Mouse (Mus musculus) T-helper 2 cell (primary cell): ENCODE results near the gene Lrrc3c.

Experiments
- in situ Hi-C: fragments of 300-600 bp; cut with MboI, MseI; formaldehyde crosslinking; loops from one replicate; pipeline ENCODE4 v1.15.1; 2025; ENCODE audit warnings: high pct_unique_total_duplicates

Lrrc3c gene

GRCm38 (mm10) chr11:98597991-98598390, at the start of gene Lrrc3c:
Gene Lrrc3c, plus strand, starts transcription at chr11:98598291.
- in situ Hi-C loops, result no loop called here

GRCm38 (mm10) chr11:98549363-98549762, 48.7 kb upstream of the Lrrc3c start:
- in situ Hi-C loops, result no loop called here

DNA sequence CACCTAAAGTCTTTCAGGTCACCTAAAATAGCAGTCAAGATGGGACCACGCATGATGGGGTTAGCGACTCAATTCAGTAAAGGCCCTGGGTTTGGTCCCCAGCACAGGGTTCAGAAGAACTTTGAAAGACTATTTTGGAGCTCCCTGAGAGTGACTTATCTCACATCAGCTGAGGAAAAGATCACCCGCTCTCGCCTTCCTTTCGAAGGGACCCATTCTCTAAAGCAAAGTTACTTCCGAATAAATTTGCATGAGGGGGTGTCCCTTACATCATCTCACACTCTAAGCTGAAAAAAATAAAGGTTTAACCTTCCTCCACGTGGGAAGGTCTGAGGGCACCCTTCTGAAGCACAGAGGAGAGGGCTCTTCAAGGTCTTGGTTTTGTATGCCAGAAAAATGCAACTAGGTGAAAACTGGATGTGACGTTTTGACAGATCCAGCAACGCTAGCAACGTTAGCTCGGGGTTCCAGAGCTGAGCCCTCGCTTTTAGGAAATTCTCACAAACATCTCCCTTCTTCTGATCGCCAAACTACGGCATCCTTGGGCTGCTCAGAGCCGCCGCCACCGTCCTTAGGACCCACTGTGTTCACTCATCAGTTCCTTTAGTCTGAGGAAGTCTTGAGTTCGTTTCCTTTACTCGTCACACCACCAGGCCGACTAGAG, 47.6 kb upstream of the Lrrc3c start:
- in situ Hi-C loops, result loop anchor here (5.0 kb wide), 1 partner anchor 37 kb away; the partner anchor contains the start of gene Ormdl3

DNA sequence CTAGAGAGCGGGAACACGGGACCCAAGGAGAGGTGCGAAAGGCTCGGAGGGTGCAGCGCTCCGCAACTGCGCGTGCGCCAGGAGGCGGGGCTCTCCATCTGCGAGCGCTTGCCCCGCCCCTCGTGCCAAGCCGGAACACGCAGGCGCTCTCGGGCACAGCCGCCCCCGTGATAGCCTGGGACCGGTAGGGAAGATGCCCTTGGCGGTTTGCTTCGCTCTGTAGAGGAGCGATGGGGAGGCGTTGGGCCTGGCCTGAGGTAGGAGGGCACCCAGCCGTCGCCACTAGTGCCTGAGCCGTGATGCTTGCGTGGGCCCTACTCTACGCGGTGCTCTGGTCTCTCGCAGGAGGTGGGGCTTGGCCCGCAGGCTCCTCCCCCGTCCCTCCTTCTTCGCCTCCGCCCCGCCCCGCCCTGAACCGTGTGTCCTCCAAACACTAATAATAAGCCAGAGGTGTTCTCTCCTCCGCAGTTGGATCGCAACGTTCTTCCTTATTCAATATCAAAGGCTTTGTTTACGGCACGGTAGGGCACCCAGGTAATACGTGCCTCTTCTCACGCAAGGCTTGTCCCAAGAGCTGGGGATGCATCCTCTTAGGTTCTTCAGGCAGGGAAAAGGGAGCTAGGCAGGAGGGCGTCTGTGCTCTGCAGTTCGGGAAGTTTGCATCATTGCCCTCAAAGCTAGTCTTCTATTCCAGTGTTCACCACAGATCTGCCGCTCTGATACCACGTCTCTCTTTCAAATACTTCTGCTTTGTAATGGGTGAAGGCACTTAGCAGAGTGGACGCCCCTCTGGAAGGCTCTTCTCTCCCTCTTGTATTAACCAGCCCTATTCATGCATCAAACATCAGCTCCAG, 46.9 kb upstream of the Lrrc3c start, which contains the start of gene Zpbp2:
Zpbp2 (plus strand) TSS at position 123 of the 854 bp plus-strand sequence.
- in situ Hi-C loops, result loop anchor here (5.0 kb wide), 1 partner anchor 36 kb away; the partner anchor contains the start of gene Ormdl3

- in situ Hi-C loops, result loop anchor here (5.0 kb wide), 1 partner anchor 33 kb away; the partner anchor contains the start of gene Ormdl3
These were observed 44.1 kb upstream of the Lrrc3c start for GRCm38 (mm10) chr11:98553966-98554365.

GRCm38 (mm10) chr11:98555124-98555700, 42.9 kb upstream of the Lrrc3c start:
- in situ Hi-C loops, result loop anchor here (5.0 kb wide), 1 partner anchor 77 kb away; no protein-coding TSS in a partner anchor

DNA sequence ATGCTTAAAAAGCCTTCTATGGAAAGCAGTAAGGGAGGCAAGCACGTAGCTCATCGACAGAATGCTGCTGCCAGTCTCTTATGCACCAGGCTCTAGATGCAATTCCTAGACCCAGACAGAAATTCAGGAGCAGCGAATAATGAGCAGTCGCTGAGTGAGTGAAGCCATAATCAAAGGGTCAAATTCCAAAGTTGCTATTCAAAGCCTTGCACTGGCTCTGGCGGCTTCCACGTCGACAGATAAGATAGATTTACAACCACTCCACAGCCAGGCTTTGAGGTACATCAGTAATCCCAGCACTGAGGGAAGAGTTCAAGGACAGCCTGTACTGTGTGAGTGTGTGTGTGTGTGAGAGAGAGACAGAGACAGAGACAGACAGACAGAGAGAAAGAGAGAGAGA, 37.1 kb upstream of the Lrrc3c start:
- in situ Hi-C loops, result no loop called here

DNA sequence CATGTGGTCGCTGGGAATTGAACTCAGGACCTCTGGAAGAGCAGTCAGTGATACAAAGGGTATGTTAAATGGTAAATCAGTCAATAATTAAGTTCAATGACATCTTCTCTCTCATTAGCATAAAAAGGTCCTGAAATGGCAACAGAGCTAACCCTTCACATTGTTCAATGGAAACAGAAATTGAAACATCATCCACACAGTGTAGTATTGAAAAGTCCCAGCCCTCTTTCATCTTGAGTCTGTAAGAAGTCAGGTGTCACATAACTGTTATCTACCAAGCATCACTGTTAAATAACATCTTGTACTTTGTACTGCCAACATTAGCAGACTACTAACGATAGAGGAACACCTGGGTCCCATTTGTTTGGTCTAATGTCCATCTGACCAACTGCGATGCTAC, 35.1 kb upstream of the Lrrc3c start:
- in situ Hi-C loops, result no loop called here

DNA sequence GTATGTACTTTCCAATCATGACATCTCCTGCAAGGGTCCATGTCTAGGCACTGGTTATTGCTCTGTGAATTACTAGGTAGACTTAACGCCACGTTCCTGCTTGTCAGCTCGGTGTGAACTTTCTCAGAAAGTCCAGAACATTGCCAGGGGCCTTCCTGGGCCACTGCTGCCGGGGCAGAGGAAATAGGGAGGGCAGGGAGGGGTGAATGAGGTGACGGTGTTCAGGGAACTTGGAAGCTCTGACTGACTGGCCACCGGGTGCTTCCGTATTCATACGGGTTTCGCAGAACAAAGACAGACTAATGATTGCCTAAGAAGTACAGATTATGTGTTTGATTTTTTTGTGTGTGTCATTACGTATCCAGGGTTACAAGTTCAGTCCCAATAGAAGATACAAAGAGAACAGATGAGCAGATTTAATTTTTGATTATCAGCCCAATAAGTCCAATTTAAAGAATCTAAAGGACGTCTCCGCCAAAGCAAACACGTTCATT, 34.1 kb upstream of the Lrrc3c start:
- in situ Hi-C loops, result no loop called here

DNA sequence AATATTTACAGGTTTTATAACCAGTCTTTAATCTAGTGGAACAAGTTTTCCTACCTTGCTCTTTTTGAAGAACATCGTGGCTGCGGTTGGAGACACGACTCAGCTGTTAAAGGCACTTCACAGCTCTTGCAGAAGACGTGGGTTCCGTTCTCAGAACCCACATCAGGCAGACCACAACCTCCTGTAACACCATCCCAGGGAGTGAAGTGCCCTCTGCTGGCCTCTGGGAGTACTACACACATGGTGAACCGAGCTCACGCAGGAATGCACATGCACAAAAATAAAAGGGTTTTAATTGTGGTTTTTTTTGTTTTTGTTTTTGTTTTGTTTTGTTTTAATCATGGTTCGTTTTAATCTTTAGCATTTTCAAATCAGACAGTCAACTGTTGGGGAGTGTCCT, 29.8 kb upstream of the Lrrc3c start:
- in situ Hi-C loops, result no loop called here

GRCm38 (mm10) chr11:98569461-98569860, 28.6 kb upstream of the Lrrc3c start:
- in situ Hi-C loops, result no loop called here

GRCm38 (mm10) chr11:98577776-98578175, 20.3 kb upstream of the Lrrc3c start:
- in situ Hi-C loops, result no loop called here

DNA sequence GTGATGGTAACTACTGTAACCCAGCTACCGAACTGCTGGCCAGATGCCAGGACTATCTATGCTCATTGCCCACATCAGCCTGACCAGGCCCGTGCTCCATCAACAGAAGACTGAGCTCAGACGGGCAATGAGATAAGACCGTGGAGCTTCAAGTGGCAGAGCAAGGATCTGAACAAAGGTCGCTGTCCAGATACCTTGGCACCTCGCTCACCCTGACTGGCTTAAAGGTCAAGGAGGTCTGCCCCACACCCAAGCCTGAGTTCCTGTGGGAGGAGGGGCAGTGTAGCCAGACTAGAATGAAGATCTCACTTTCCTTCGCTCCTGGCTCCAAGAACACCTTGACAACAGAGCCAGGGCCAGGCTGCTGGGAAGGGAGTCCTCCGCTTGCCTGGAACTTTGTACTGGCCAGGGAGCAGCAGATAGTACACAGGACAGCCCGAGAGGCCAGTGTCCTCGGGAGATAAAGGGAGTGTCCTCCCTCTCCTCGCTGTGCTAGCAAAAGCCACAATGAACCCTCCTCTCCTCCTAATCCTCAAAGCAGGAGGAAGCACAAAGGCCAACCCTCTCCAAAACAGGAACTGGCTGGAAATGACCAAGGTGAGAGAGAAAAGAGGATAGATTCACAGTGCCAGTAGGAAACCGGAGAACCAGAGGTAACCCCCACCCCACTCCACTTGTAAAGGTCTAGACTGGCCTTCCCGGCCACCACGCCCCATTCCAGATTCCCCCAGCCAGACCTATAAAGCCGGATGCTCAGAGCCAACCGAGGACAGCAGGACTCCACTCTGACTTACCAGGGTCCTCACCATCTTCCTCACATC, 17.6 kb upstream of the Lrrc3c start:
- in situ Hi-C loops, result loop anchor here (10.0 kb wide), 1 partner anchor 54 kb away; no protein-coding TSS in a partner anchor

DNA sequence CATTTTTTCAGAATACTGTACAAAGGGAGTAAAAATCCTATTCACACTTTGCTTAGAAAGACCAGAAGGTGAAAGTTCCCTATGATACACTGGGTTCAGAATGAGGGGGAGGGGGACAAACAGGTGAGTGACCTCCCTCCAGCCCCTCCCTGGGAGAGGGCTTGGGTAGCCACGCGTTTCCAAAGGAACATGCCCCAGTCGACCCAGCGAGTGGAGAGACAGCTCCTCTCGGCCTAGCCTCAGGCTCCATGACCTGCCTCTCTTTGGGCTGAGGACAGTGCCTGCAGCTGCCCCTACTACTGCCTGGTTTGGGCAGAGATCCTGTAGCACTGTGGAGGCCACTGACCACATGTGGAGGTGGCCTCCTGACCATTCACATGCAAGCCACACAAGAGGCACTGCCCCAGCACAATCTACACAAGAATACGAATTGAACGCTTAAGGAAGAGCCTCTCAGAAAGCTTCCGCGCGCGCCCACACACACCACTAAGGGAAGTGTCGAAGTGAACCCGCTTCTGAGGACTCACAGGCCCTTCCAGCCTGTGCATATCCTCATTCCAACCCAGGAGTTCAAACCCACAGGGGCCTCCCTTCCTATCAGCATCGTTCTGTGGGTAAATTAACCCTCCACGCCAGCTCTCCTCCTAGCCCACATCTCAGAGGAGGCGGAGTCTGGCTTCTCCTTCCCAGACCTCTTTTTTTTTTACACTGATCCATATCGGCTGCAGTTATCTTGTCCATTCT, 16.6 kb upstream of the Lrrc3c start:
- in situ Hi-C loops, result loop anchor here (10.0 kb wide), 1 partner anchor 53 kb away; no protein-coding TSS in a partner anchor

- in situ Hi-C loops, result loop anchor here (10.0 kb wide), 1 partner anchor 53 kb away; no protein-coding TSS in a partner anchor
These were observed 16.1 kb upstream of the Lrrc3c start for GRCm38 (mm10) chr11:98582030-98582388.

GRCm38 (mm10) chr11:98582551-98583264, 15.4 kb upstream of the Lrrc3c start:
- in situ Hi-C loops, result loop anchor here (10.0 kb wide), 1 partner anchor 52 kb away; no protein-coding TSS in a partner anchor

GRCm38 (mm10) chr11:98583265-98583552, 14.9 kb upstream of the Lrrc3c start:
- in situ Hi-C loops, result loop anchor here (10.0 kb wide), 1 partner anchor 52 kb away; no protein-coding TSS in a partner anchor

DNA sequence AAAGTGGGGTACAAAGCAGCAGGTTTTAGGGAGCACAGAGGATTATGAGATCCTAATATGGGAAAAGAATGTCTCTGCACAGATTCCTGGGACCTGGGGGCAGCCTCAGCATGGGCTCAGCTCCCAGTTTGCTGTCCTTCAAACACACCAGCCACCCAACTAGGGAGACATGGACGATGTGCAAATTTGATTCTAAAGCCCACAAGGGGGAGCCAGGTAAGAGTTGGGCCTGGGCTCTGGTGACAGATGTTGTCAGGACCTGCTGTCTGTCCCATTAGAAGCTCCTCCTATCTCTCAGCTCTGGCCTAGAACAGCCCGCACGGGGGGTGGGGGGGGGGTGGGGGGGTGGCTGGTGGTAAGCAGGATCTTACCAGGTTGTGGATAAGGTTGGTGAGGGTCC, 14.5 kb upstream of the Lrrc3c start:
- in situ Hi-C loops, result loop anchor here (10.0 kb wide), 1 partner anchor 51 kb away; no protein-coding TSS in a partner anchor

DNA sequence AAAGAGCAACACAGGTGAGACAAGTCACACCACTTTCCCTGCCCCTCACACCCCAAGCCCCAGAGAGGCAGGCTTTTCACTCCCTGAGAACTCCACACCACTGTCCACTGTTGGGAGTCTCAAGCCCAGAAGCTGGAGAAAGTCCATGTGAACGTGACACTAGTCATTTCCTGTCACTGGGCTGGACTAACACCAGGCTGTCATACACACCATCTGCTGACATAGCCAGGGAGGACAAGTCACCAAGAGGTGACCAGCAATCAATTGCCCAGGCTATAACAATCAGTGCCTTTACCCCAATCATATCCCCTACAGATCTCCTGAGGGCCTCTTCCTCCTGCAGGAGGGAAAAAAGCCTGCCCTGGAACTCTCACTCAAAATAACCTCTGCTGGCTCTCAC, 13.9 kb upstream of the Lrrc3c start:
- in situ Hi-C loops, result loop anchor here (10.0 kb wide), 1 partner anchor 51 kb away; no protein-coding TSS in a partner anchor
